Mouse (Mus musculus): ENCODE results near the gene Flywch2.

Flywch2 gene

GRCm38 (mm10) chr17:23785561-23786471 is at the start of gene Flywch2:
Gene Flywch2, minus strand, starts transcription at chr17:23786081.
- peak; percentile 84 for DNase-seq

- DNase-seq = no peak
These were observed 45.3 kb upstream of the Flywch2 start for GRCm38 (mm10) chr17:23831201-23831600.

- peak; percentile 86 for DNase-seq
These were observed 43.3 kb upstream of the Flywch2 start, which contains the start of gene Elob for GRCm38 (mm10) chr17:23829064-23829619. Gene Elob, minus strand, starts transcription at chr17:23829136.

DNA sequence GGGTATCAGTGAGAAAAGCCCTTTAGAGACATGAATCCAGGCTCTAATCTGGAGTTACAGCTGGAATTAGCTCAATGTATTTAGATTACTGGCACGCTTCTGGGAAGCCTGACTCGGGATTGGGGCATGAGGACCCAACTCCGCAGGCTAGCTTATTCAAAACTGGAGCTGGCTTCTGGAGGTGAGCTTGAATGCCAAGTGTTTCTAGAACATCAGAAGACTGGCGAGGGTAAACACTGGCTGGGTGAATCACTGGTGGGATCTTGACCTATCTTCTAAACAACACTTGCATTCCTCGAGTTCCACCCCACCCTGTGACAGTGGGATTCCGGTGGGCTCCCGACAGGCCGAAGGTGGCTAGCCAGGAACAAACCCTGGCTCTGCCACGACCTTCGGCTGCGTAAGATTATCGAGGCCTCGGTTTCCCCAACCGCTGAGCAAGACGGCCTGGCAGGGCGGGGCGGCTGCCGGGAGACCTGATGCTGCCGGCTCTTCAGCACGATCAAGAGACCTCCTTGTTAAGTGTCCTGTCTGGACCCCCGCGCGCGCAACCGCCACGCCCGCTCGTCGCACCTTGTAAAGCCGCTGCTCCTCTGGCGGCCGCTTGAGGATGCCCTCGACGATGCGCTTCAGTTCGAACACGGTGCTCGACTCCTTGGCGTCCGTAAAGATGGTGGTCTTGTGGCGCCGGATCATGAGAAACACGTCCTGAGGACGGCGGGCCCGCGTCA is 42.6 kb upstream of the Flywch2 start:
- peak; percentile 59 for DNase-seq

DNA sequence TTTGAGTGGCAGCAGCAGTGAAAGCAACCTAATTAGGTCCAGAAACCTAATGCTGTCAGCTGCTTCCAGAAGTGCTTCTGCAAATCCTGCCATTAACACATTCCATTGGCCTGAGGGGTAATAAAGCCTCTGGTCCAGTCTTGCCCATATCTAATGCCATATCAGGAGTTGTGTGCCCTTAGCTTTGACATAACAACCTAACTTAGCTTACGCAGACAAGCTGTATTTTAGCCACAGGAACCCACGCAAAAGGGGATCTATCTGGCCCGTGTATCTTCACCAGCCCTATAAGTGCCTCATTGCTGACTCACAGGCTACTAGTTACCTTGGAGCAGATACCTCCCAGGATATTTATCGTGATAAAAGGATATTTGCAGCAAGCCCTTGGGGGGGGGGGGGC is 39.7 kb upstream of the Flywch2 start:
- DNase-seq = no peak

GRCm38 (mm10) chr17:23823614-23824013 is 37.7 kb upstream of the Flywch2 start:
- DNase-seq = no peak

DNA sequence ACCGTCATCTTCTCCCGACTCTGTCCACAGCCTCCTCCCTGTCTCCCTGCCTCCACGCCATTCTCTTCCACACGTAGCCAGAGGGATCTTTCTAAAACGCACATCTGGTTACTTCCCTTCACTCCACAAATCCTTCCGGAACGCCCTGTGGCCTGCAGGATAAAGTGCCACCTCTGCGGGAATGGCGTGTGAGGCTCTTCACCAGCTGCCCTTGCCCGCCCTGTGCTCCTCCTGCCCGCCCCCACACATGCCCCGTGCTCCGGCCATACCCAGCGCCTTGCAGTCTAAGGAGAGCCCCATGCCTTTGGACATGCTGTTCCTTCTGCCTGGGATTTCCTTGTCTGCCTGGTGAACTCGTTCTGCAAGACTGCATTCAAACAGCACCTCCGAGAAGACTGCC is 37.1 kb upstream of the Flywch2 start:
- DNase-seq = no peak

DNA sequence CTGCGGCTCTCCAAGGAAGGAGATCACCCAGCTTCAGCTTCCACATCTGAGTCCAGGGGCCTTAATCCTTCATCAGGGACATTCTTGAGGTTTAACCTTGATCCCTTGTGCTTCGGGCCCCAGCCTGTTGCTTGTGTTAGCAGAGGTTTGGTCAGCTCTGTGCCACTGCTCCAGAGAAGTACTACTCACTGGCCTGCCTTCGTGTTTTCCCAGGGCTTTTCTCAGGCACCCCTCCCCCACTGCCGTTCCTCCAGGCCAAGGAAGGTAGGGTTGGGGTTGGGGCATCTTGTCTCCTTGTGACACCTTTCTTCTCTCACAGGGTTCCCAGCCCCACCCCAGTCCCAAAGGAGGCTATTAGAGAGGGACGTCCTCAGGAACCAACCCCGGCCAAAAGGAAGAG is 36.2 kb upstream of the Flywch2 start:
- no peak for DNase-seq

DNA sequence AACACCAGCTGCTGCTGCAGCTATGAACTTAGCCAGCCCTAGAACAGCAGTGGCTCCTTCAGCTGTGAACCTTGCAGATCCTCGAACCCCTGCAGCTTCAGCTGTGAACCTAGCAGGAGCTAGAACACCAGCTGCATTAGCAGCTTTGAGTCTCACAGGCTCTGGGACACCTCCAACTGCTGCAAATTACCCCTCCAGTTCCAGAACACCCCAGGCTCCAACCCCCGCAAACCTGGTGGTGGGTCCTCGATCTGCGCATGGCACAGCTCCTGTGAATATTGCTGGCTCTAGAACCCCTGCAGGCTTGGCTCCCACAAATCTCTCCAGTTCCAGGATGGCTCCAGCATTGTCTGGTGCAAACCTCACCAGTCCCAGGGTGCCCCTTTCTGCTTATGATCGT is 34.9 kb upstream of the Flywch2 start:
- DNase-seq = no peak

GRCm38 (mm10) chr17:23819235-23819634 is 33.4 kb upstream of the Flywch2 start:
- DNase-seq = no peak

DNA sequence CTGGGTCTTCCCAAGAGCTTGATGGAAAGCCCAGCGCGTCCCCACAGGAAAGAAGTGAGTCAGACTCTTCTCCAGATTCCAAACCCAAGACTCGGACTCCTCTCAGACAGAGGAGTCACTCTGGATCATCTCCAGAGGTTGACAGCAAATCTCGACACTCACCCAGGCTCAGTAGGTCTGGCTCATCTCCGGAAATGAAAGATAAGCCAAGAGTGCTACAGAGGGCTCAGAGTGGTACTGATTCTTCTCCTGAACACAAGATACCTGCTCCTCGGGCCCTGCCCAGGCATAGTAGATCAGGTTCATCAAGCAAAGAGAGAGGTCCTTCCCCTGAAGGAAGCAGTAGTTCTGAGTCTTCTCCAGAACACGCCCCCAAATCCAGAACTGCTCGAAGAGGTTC is 32.7 kb upstream of the Flywch2 start:
- no peak for DNase-seq

DNA sequence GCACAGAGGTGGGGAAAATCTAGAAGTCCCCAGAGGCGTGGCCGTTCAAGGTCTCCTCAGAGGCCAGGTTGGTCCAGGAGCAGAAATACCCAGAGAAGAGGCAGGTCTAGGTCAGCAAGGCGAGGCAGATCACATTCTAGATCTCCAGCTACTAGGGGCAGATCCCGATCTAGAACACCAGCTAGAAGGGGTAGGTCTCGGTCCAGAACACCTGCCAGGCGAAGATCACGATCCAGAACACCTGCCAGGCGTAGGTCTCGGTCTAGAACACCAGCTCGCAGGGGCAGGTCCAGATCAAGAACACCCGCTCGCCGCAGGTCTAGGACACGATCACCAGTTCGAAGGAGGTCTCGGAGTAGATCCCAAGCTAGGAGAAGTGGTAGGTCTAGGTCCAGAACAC is 29.8 kb upstream of the Flywch2 start:
- no peak for DNase-seq

- DNase-seq = no peak
These were observed 22.0 kb upstream of the Flywch2 start for GRCm38 (mm10) chr17:23807918-23808317.

GRCm38 (mm10) chr17:23806867-23807266 is 21.0 kb upstream of the Flywch2 start:
- DNase-seq = no peak

DNA sequence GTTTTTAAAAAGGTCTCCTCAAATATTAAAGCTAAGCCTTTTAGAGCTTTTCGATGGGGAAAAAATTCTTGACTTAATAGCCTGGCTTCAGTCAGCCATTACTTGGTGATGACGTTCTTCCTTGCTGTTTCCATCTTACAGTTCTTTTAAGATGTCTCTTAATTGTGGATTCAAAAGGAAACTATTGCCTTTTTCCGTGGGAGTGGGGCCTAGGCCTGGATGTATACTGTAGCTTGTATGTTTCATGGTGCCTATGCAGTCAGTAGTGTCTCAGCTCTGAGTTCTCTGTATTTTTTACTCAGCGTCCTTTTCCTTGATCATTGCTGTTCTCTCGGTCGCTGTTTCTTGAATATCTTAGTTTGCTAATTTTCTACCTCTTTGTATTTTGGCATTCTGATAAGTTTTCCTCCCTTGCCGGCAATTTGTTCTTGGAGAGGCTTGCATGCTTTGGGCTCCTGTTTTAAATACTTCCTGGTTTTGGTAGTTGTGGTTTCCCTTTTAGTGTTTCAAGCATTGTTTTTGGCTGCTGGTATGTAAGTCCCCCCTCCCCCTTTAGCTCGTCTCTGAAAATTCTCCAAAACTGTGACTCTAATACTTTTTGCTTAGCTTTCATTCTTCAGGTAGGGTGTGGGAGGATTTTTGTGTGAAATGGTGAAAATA is 18.7 kb upstream of the Flywch2 start:
- no peak for DNase-seq

GRCm38 (mm10) chr17:23803366-23804041 is 17.6 kb upstream of the Flywch2 start:
- DNase-seq = peak; percentile 90

- DNase-seq = peak; percentile 96
These were observed 17.0 kb upstream of the Flywch2 start for GRCm38 (mm10) chr17:23802746-23803365.

DNA sequence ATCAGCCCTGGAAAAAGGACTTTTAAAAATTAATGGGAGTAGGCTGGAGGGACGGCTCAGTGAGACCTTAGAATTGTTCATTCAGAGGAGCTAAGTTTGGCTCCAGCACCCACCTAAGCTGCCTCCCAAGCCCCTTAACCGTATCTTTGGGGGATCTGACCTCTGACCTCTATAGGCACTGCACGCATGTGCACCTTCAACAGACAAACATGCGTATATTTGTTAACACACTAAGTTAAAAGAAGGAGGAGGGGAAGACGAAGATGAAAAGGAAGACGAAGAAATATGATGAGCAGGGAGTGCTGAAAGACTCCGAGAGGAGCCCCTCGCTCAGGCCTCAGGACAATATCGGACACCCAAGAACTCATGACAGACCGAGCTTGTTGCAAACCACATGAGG is 15.7 kb upstream of the Flywch2 start:
- no peak for DNase-seq

GRCm38 (mm10) chr17:23797316-23797715 is 11.4 kb upstream of the Flywch2 start:
- no peak for DNase-seq

DNA sequence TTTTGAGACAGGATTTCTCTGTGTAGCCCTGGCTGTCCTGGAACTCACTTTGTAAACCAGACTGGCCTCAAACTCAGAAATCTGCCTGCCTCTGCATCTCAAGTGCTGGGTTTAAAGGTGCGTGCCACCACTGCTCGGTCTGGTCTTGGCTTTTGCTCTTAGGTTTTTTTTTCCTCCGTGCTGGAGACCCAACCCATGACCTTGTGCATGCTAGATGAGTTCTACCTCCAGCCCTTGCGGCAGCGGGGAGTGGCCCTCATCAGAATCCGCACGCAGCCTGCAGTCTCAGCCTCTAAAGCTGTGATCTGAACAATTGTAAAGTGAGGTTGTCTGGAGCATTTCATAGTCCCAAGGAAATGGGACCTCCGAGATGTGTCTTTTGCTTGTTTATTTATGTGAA is 9.4 kb upstream of the Flywch2 start:
- DNase-seq = no peak

DNA sequence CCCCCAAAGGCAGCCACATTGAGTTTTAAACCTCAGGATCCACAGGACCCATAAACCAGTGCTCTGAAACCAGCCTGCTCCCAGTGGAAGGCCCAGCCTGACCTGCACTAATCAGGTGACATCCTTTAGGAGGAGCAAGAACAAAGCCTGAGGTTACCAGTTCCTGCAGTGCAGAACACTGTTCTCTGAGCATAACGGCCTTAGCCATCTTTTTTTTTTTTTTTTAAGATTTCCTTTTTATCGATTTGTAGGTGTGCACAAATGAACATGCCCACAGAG is 5.1 kb upstream of the Flywch2 start:
- no peak for DNase-seq
